Mouse (Mus musculus): ENCODE results near the gene Snrnp70. TPM values are rescaled to one million over a fixed set of nuclear protein-coding genes. Genes with fewer than 3 reads are reported as not detected.

The Snrnp70 gene
- polyA plus RNA-seq, 1 experiment from 2014 or later: 93.7 TPM

DNA sequence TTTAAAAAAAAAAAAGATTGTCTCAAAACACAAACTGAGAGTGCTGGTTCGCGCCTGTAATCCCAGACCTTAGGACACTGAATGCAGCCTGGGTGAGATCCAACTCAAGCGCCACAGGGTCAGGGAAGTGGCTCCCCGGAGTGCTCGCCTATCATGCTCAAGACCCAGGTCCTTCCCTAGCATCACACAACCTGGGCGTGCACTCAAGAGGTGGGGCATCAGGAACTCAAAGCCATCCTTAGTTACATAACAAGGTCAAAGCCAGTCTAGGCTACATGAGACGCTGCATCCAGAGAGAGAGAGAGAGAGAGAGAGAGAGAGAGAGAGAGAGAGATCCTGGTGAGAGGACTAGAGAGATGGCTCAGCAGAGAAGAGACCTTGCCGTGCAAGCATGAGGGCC lies 31.0 kb upstream of the Snrnp70 start:
- peaks cover 52% of the 10 kb centered on the region for H3K36me3 ChIP-seq (ENCODE audit: control insufficient read depth, insufficient read depth, low read length)
- H3K9ac ChIP-seq (replicated peaks; ENCODE audit: low read depth, low read length): no peak overlapping the region
- H3K27ac ChIP-seq (ENCODE audit: low read depth, low read length): no peak overlapping the region
- H3K27me3 ChIP-seq (ENCODE audit: control insufficient read depth, insufficient read depth, low read length): no peaks in the 10 kb centered on the region
- no peaks in the 10 kb centered on the region for H3K4me1 ChIP-seq (ENCODE audit: control insufficient read depth, insufficient read depth, low read length)
- no peak for ATAC-seq (ENCODE audit: low read depth)
- H3K4me2 ChIP-seq (ENCODE audit: low read depth, low read length): no peak overlapping the region
- no peaks in the 10 kb centered on the region for H3K9me3 ChIP-seq (ENCODE audit: control insufficient read depth, low read length)
- H3K4me3 ChIP-seq (ENCODE audit: low read depth, low read length): no peak overlapping the region
- WGBS: 96% methylated on average over 8 of the region's 8 CpGs

DNA sequence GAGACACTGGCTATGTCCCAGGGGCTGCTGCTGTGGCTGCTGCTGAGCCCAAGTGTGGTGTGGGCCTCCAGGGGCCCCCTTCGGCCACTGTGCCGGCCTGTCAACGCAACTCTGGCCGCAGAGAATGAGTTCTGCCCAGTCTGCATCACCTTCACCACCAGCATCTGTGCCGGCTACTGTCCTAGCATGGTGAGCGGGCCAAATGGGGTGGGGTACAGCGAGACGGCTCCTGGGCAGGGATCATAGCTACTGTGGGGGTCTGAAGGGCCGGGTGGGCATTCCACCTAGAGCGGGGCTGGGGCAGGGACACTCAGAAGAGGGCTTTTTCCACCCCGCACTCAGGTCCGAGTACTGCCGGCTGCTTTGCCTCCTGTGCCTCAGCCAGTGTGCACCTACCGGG lies 25.7 kb upstream of the Snrnp70 start:
- Histone ChIP-seq H3K27me3 (ENCODE audit: control insufficient read depth, insufficient read depth, low read length) (peaks cover 34% of the 10 kb centered on the region), H3K9me3 (ENCODE audit: control insufficient read depth, low read length) (no peaks in the 10 kb centered on the region), H3K4me2 (ENCODE audit: low read depth, low read length) (no peak overlapping the region), H3K27ac (ENCODE audit: low read depth, low read length) (no peak overlapping the region), H3K9ac (replicated peaks; ENCODE audit: low read depth, low read length) (no peak overlapping the region), H3K4me1 (ENCODE audit: control insufficient read depth, insufficient read depth, low read length) (no peaks in the 10 kb centered on the region), H3K4me3 (ENCODE audit: low read depth, low read length) (no peak overlapping the region), H3K36me3 (ENCODE audit: control insufficient read depth, insufficient read depth, low read length) (peaks cover 45% of the 10 kb centered on the region)
- ATAC-seq (ENCODE audit: low read depth): no peak
- 90% methylated on average over 14 of the region's 14 CpGs for WGBS

DNA sequence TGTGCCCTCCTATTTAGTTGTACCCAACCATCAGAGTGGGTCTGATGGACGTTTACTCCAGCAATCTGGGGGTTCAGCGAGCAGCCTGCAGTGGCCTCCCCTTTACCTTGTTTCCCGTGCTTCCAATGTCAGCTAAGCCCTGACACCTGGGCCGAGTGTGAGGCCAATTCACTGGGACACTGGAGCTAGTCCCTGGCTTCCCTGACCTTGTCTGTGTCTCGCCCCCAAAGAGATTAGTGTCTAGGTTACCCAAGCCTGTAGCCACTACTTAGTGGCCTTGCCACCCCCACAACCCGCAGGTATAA lies 25.0 kb upstream of the Snrnp70 start, which contains the start of gene Lhb:
Lhb (plus strand) TSS at position 206 of the 305 bp plus-strand sequence.
- peaks cover 40% of the 10 kb centered on the region for H3K27me3 ChIP-seq (ENCODE audit: control insufficient read depth, insufficient read depth, low read length)
- H3K4me3 ChIP-seq (ENCODE audit: low read depth, low read length): no peak within 1 kb of the TSS
- no peak within 1 kb of the TSS for H3K9ac ChIP-seq (replicated peaks; ENCODE audit: low read depth, low read length)
- 56% methylated on average over 6 of the region's 6 CpGs for WGBS
- no peak within 1 kb of the TSS for H3K4me2 ChIP-seq (ENCODE audit: low read depth, low read length)
- H3K36me3 ChIP-seq (ENCODE audit: control insufficient read depth, insufficient read depth, low read length): peaks cover 45% of the 10 kb centered on the region
- ATAC-seq (ENCODE audit: low read depth): no peak
- no peaks in the 10 kb centered on the region for H3K4me1 ChIP-seq (ENCODE audit: control insufficient read depth, insufficient read depth, low read length)
- H3K27ac ChIP-seq (ENCODE audit: low read depth, low read length): no peak within 1 kb of the TSS
- no peaks in the 10 kb centered on the region for H3K9me3 ChIP-seq (ENCODE audit: control insufficient read depth, low read length)

DNA sequence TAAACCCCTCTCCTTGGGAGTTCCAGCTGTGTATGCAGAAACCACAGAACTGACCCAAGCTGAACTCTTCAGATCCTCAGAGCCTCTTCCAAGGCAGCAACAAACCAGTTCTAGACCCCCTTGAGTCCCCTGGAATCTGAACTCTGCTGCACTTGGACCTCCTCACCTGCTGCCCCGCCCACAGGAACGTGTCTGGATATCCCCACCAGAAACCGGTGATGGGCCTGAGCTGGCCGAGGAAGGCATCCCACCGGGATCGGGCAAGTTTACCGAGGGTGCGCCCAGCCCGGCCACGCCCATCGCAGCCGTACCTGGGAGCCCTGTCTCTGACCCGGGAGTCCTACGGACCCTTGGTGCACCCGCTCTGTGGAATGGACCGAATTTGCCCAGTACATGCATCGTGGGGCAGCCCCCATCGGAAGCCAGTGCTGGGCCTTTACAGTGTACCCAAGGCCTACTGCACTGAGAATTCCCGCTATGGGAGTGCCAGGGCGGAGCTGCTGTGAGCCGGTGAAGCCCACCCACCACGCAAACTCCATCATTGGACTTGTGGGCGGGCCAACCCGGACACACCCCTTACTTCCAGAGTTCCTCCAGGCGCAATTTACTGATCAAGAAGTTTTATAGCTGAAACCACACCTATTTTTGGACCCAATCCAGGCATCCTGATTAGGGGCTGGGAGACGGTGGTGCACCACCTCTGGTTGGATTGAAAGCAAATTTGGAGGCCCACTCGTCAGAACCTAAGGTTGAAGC lies 24.5 kb upstream of the Snrnp70 start:
- no peaks in the 10 kb centered on the region for H3K9me3 ChIP-seq (ENCODE audit: control insufficient read depth, low read length)
- no peak for ATAC-seq (ENCODE audit: low read depth)
- H3K9ac ChIP-seq (replicated peaks; ENCODE audit: low read depth, low read length): no peak overlapping the region
- no peak overlapping the region for H3K4me3 ChIP-seq (ENCODE audit: low read depth, low read length)
- peaks cover 46% of the 10 kb centered on the region for H3K27me3 ChIP-seq (ENCODE audit: control insufficient read depth, insufficient read depth, low read length)
- WGBS: 10% methylated on average over 27 of the region's 27 CpGs
- peaks cover 42% of the 10 kb centered on the region for H3K36me3 ChIP-seq (ENCODE audit: control insufficient read depth, insufficient read depth, low read length)
- no peak overlapping the region for H3K27ac ChIP-seq (ENCODE audit: low read depth, low read length)
- H3K4me1 ChIP-seq (ENCODE audit: control insufficient read depth, insufficient read depth, low read length): no peaks in the 10 kb centered on the region
- H3K4me2 ChIP-seq (ENCODE audit: low read depth, low read length): no peak overlapping the region

DNA sequence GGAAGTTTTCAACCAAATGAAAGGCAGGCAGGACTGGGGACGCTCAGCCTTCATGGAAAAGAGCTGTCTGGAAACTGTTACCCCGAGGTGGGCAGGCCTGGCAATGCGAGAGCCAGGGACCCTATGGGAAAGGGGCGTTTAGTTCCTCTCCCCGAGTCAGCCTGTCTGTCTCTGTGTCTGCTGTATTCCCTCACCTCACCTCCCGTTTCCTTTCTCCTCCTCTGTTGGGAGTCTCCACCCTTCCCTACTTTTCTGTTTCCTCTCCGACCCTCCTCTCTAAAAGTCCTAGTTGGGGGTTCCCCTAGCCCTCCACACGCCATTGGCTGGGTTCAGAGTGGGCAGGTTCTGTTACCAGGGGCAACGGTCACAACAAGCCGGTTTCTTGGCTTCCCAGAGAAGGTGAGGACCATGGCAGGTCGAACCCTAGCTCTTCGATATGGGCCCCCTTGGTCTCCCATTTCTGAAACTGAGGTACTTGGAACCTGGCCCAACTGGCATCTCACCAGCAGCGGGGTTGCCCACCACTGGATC lies 22.5 kb upstream of the Snrnp70 start:
- no peak overlapping the region for H3K4me3 ChIP-seq (ENCODE audit: low read depth, low read length)
- no peaks in the 10 kb centered on the region for H3K9me3 ChIP-seq (ENCODE audit: control insufficient read depth, low read length)
- no peak overlapping the region for H3K27ac ChIP-seq (ENCODE audit: low read depth, low read length)
- WGBS: 7% methylated on average over 13 of the region's 13 CpGs
- H3K9ac ChIP-seq (replicated peaks; ENCODE audit: low read depth, low read length): no peak overlapping the region
- no peak for ATAC-seq (ENCODE audit: low read depth)
- peaks cover 4% of the 10 kb centered on the region; the same call in 1 of the 2 replicates for H3K4me1 ChIP-seq (ENCODE audit: control insufficient read depth, insufficient read depth, low read length)
- H3K36me3 ChIP-seq (ENCODE audit: control insufficient read depth, insufficient read depth, low read length): peaks cover 23% of the 10 kb centered on the region
- H3K27me3 ChIP-seq (ENCODE audit: control insufficient read depth, insufficient read depth, low read length): peaks cover 65% of the 10 kb centered on the region
- H3K4me2 ChIP-seq (ENCODE audit: low read depth, low read length): no peak overlapping the region

DNA sequence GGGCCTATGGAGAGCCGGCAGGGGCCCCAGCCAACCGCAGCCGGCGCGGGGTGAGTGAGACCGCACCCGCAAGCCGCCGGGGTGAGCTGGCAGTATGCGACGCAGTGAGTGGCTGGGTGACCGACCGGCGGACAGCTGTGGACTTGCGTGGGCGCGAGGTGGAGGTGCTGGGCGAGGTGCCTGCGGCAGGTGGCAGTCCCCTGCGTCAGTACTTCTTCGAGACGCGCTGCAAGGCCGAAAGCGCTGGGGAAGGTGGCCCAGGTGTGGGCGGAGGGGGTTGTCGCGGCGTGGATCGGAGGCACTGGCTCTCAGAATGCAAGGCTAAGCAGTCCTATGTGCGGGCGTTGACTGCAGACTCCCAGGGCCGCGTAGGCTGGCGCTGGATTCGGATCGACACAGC lies 20.1 kb upstream of the Snrnp70 start:
- Histone ChIP-seq H3K9ac (replicated peaks; ENCODE audit: low read depth, low read length) (no peak overlapping the region), H3K4me3 (ENCODE audit: low read depth, low read length) (no peak overlapping the region), H3K4me2 (ENCODE audit: low read depth, low read length) (no peak overlapping the region; the same call in 1 of the 2 replicates), H3K27ac (ENCODE audit: low read depth, low read length) (no peak overlapping the region), H3K4me1 (ENCODE audit: control insufficient read depth, insufficient read depth, low read length) (peaks cover 4% of the 10 kb centered on the region; the same call in 1 of the 2 replicates), H3K36me3 (ENCODE audit: control insufficient read depth, insufficient read depth, low read length) (peaks cover under 1% of the 10 kb centered on the region; the same call in 1 of the 2 replicates), H3K9me3 (ENCODE audit: control insufficient read depth, low read length) (no peaks in the 10 kb centered on the region), H3K27me3 (ENCODE audit: control insufficient read depth, insufficient read depth, low read length) (peaks cover 76% of the 10 kb centered on the region)
- no peak for ATAC-seq (ENCODE audit: low read depth)
- 9% methylated on average over 37 of the region's 37 CpGs for WGBS

DNA sequence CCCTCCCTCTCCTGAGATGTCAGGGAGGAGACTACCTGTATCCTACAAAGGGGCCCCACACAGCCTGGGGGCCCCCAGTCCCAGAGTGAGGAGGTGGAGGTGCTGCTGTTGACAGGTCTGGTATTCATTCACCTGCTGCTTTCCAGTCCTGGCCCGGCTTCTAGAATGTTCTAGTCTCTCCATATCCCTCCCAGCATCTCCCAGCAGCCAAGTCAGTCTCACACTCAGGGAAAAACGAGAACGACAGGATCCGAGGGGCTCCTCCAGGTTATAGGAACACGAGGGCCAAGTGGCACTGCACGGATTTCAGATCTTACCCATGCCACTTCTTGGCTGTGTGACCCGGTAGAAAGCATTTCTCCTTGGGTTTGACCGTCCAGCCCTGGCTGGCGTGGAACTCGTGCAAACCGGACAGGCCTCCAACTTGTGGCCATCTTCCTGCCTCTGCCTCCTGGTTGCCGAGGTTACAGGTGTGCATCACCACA lies 19.2 kb upstream of the Snrnp70 start:
- H3K27me3 ChIP-seq (ENCODE audit: control insufficient read depth, insufficient read depth, low read length): peaks cover 73% of the 10 kb centered on the region
- peaks cover 4% of the 10 kb centered on the region; the same call in 1 of the 2 replicates for H3K4me1 ChIP-seq (ENCODE audit: control insufficient read depth, insufficient read depth, low read length)
- H3K4me2 ChIP-seq (ENCODE audit: low read depth, low read length): no peak overlapping the region
- WGBS: 43% methylated on average over 12 of the region's 12 CpGs
- no peak for ATAC-seq (ENCODE audit: low read depth)
- no peaks in the 10 kb centered on the region for H3K9me3 ChIP-seq (ENCODE audit: control insufficient read depth, low read length)
- no peaks in the 10 kb centered on the region for H3K36me3 ChIP-seq (ENCODE audit: control insufficient read depth, insufficient read depth, low read length)
- no peak overlapping the region for H3K4me3 ChIP-seq (ENCODE audit: low read depth, low read length)
- no peak overlapping the region for H3K9ac ChIP-seq (replicated peaks; ENCODE audit: low read depth, low read length)
- H3K27ac ChIP-seq (ENCODE audit: low read depth, low read length): no peak overlapping the region

DNA sequence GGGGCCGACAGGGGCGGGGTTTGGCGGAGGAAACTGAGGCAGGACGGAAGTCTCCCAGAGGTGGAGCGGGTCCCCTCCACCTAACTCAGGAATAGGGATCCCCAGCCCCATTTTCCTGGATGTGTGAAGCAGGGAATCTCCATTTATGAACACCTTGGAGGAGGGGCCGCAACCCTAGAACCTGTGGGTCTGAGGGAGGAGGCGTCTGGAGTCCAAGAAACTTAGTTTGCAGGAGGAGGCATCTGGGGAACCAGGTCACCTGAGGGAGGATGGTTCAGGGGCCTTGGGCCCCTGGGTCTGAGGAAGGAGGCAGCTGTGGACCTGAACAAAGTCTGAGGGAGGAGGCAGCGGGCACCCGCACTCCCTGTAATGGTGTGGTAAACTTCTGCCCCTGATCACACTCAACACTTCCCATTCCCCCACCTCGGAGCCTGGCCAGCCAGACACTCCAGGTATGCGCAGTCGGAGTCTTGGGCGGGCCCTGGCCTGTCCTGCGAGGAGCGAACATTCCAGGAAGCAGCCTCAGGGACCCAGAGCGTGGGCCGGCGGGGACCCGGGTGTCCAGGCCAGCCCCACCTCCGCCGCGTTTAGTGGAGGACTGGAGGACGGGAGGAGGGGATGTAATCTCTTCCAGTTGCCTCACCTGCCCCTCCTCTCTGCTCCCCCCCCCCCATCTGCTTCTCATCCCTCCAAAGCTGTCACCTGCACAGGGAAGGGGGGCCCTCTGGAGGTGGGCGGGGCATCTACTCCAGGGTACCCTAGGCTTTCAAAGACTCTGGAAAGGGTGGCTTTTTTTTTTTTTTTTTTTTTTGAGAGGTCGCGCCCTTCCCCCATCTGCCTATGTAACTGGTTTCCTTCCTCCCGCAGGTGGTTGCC lies 18.6 kb upstream of the Snrnp70 start:
- peak overlapping the region; percentile 44 for H3K4me3 ChIP-seq (ENCODE audit: low read depth, low read length)
- H3K9ac ChIP-seq (replicated peaks; ENCODE audit: low read depth, low read length): peak overlapping the region; percentile 42
- no peak overlapping the region for H3K27ac ChIP-seq (ENCODE audit: low read depth, low read length)
- H3K4me2 ChIP-seq (ENCODE audit: low read depth, low read length): peak overlapping the region; percentile 84
- peaks cover 77% of the 10 kb centered on the region for H3K27me3 ChIP-seq (ENCODE audit: control insufficient read depth, insufficient read depth, low read length)
- peaks cover 4% of the 10 kb centered on the region; the same call in 1 of the 2 replicates for H3K4me1 ChIP-seq (ENCODE audit: control insufficient read depth, insufficient read depth, low read length)
- WGBS: 2% methylated on average over 27 of the region's 27 CpGs
- no peaks in the 10 kb centered on the region for H3K9me3 ChIP-seq (ENCODE audit: control insufficient read depth, low read length)
- ATAC-seq (ENCODE audit: low read depth): no peak
- no peaks in the 10 kb centered on the region for H3K36me3 ChIP-seq (ENCODE audit: control insufficient read depth, insufficient read depth, low read length)

All from neural tube, embryonic 14.5 days (tissue).